In genomic region chr9:61337665-61338064, GRCm38 (mm10) we compare ENCODE assay signal across 17 mouse cellular contexts. TPM values are rescaled to one million over a fixed set of nuclear protein-coding genes. Genes with fewer than 3 reads are reported as not detected.
DNase-seq lines count a peak whose midpoint lies in the region; ATAC-seq and TF ChIP-seq lines count a peak whose summit lies in the region.
"Had no signal": no experiment of that assay in that cellular context is flagged by ENCODE, and none has a peak within 500 bp of the region (broad histone marks: within the 10 kb centered on the region; RNA-seq: fewer than 3 reads in every experiment).

No protein-coding gene starts in this region.

- TF ChIP-seq CTCF in stomach, postnatal 0 days (IDR thresholded peaks at IDR 0.05; ENCODE audit: low read depth), result no peak

- H3K4me3 ChIP-seq in intestine, embryonic 14.5 days (ENCODE audit: low read depth, low read length), result no peak overlapping the region
- H3K4me3 ChIP-seq in intestine, embryonic 16.5 days (ENCODE audit: low read length), result no peak overlapping the region
- H3K4me3 ChIP-seq in stomach, embryonic 16.5 days (replicated peaks; ENCODE audit: low read length), result no peak overlapping the region
- no peak overlapping the region for H3K4me3 ChIP-seq in stomach, postnatal 0 days (ENCODE audit: low read depth, low read length)
- no peak overlapping the region for H3K4me3 ChIP-seq in midbrain, embryonic 10.5 days
- H3K4me3 ChIP-seq: embryonic facial prominence, embryonic 12.5 days; left cerebral cortex, adult 2 months; limb, embryonic 10.5 days; midbrain, embryonic 12.5 days had no signal

- no peak for DNase-seq in intestine, embryonic 14.5 days (ENCODE audit: low spot score)
- no peak for DNase-seq in stomach, postnatal 0 days (ENCODE audit: low spot score)
- DNase-seq in lung, postnatal 25 days (ENCODE audit: low spot score), result peak; percentile 50
- no peak for DNase-seq in midbrain, embryonic 10.5 days (ENCODE audit: low spot score)
- no peak for DNase-seq in frontal cortex, postnatal 36 days (ENCODE audit: low spot score in 2 of 2)
- DNase-seq: cerebellum, adult 2 months; kidney, adult 9 months; retina, postnatal 1 day had no signal

- no peak for ATAC-seq in intestine, embryonic 14.5 days (replicated peaks; ENCODE audit: low FRiP score, low TSS enrichment, low read depth)
- ATAC-seq in intestine, embryonic 16.5 days, result no peak
- no peak for ATAC-seq in stomach, embryonic 16.5 days (ENCODE audit: insufficient read depth, low FRiP score)
- ATAC-seq in stomach, postnatal 0 days (ENCODE audit: low FRiP score, low TSS enrichment), result no peak
- ATAC-seq: forebrain, postnatal 0 days; hindbrain, postnatal 0 days had no signal

- H3K36me3 ChIP-seq in intestine, embryonic 14.5 days (ENCODE audit: control insufficient read depth, insufficient read depth, low read length), result no peaks in the 10 kb centered on the region
- H3K36me3 ChIP-seq in intestine, embryonic 16.5 days (ENCODE audit: control insufficient read depth, insufficient read depth, low read length), result no peaks in the 10 kb centered on the region
- no peaks in the 10 kb centered on the region for H3K36me3 ChIP-seq in stomach, embryonic 16.5 days (ENCODE audit: control insufficient read depth, insufficient read depth, low read length)
- H3K36me3 ChIP-seq in stomach, postnatal 0 days (ENCODE audit: control insufficient read depth, insufficient read depth, low read length), result no peaks in the 10 kb centered on the region
- H3K36me3 ChIP-seq in midbrain, embryonic 10.5 days, result no peaks in the 10 kb centered on the region
- H3K36me3 ChIP-seq: embryonic facial prominence, embryonic 12.5 days; limb, embryonic 10.5 days; midbrain, embryonic 12.5 days had no signal

- 14% methylated on average over 9 of the region's 9 CpGs for WGBS in intestine, embryonic 14.5 days
- WGBS in intestine, embryonic 16.5 days, result 19% methylated on average over 9 of the region's 9 CpGs
- 29% methylated on average over 9 of the region's 9 CpGs for WGBS in stomach, embryonic 16.5 days
- 30% methylated on average over 9 of the region's 9 CpGs for WGBS in stomach, postnatal 0 days
- WGBS in midbrain, embryonic 10.5 days, result 23% methylated on average over 9 of the region's 9 CpGs

- peaks cover 33% of the 10 kb centered on the region for H3K4me1 ChIP-seq in intestine, embryonic 14.5 days (replicated peaks; ENCODE audit: control insufficient read depth, insufficient read depth, low read length)
- peaks cover 22% of the 10 kb centered on the region for H3K4me1 ChIP-seq in intestine, embryonic 16.5 days (ENCODE audit: control insufficient read depth, insufficient read depth, low read length)
- H3K4me1 ChIP-seq in stomach, embryonic 16.5 days (ENCODE audit: control insufficient read depth, insufficient read depth, low read length), result peaks cover 27% of the 10 kb centered on the region
- H3K4me1 ChIP-seq in stomach, postnatal 0 days (replicated peaks; ENCODE audit: control insufficient read depth, insufficient read depth), result no peaks in the 10 kb centered on the region
- H3K4me1 ChIP-seq in midbrain, embryonic 10.5 days, result peaks cover 51% of the 10 kb centered on the region

- H3K9ac ChIP-seq in intestine, embryonic 14.5 days (ENCODE audit: low read length), result no peak overlapping the region
- H3K9ac ChIP-seq in intestine, embryonic 16.5 days (ENCODE audit: low read depth, low read length), result no peak overlapping the region
- H3K9ac ChIP-seq in stomach, embryonic 16.5 days (ENCODE audit: low read length), result 0 out of 2 replicates have a peak overlapping the region, but pooled peaks have one; percentile 24
- no peak overlapping the region for H3K9ac ChIP-seq in stomach, postnatal 0 days (ENCODE audit: low read length)
- H3K9ac ChIP-seq: embryonic facial prominence, embryonic 12.5 days; forebrain, postnatal 0 days; midbrain, embryonic 12.5 days had no signal

- TF ChIP-seq EP300 in stomach, postnatal 0 days (optimal IDR thresholded peaks at IDR 0.05), result no peak

- H3K9me3 ChIP-seq in intestine, embryonic 14.5 days (ENCODE audit: control insufficient read depth, low read length), result no peaks in the 10 kb centered on the region
- H3K9me3 ChIP-seq in intestine, embryonic 16.5 days (ENCODE audit: control insufficient read depth, low read length), result no peaks in the 10 kb centered on the region
- H3K9me3 ChIP-seq in stomach, embryonic 16.5 days (replicated peaks; ENCODE audit: control insufficient read depth, low read length), result no peaks in the 10 kb centered on the region
- no peaks in the 10 kb centered on the region for H3K9me3 ChIP-seq in stomach, postnatal 0 days (ENCODE audit: control insufficient read depth, low read length)
- no peaks in the 10 kb centered on the region for H3K9me3 ChIP-seq in midbrain, embryonic 10.5 days (replicated peaks)
- H3K9me3 ChIP-seq: embryonic facial prominence, embryonic 12.5 days; limb, embryonic 10.5 days; midbrain, embryonic 12.5 days had no signal

- no peak overlapping the region for H3K4me2 ChIP-seq in intestine, embryonic 14.5 days (ENCODE audit: low read length)
- no peak overlapping the region for H3K4me2 ChIP-seq in intestine, embryonic 16.5 days (ENCODE audit: low read depth, low read length)
- no peak overlapping the region for H3K4me2 ChIP-seq in stomach, embryonic 16.5 days (ENCODE audit: low read depth, low read length)
- H3K4me2 ChIP-seq in stomach, postnatal 0 days (replicated peaks; ENCODE audit: low read depth), result no peak overlapping the region
- H3K4me2 ChIP-seq: embryonic facial prominence, embryonic 12.5 days; liver, embryonic 11.5 days; midbrain, embryonic 12.5 days had no signal

- H3K27ac ChIP-seq in intestine, embryonic 14.5 days (ENCODE audit: low read depth), result peak overlapping the region; percentile 6; the same call in 1 of the 2 replicates
- no peak overlapping the region for H3K27ac ChIP-seq in intestine, embryonic 16.5 days (ENCODE audit: low read length)
- no peak overlapping the region for H3K27ac ChIP-seq in stomach, embryonic 16.5 days (ENCODE audit: low read length)
- H3K27ac ChIP-seq in stomach, postnatal 0 days (replicated peaks), result no peak overlapping the region
- H3K27ac ChIP-seq in midbrain, embryonic 10.5 days (replicated peaks), result no peak overlapping the region
- H3K27ac ChIP-seq: embryonic facial prominence, embryonic 12.5 days; hindbrain, postnatal 0 days; left cerebral cortex, adult 2 months; midbrain, embryonic 12.5 days had no signal

- no peaks in the 10 kb centered on the region for H3K27me3 ChIP-seq in intestine, embryonic 14.5 days (replicated peaks; ENCODE audit: control insufficient read depth, insufficient read depth, low read length)
- no peaks in the 10 kb centered on the region for H3K27me3 ChIP-seq in intestine, embryonic 16.5 days (replicated peaks; ENCODE audit: control insufficient read depth, insufficient read depth, low read length)
- H3K27me3 ChIP-seq in stomach, embryonic 16.5 days (ENCODE audit: control insufficient read depth, insufficient read depth, low read length), result no peaks in the 10 kb centered on the region
- H3K27me3 ChIP-seq in stomach, postnatal 0 days (ENCODE audit: control insufficient read depth, insufficient read depth, low read length), result no peaks in the 10 kb centered on the region
- peaks cover 90% of the 10 kb centered on the region for H3K27me3 ChIP-seq in midbrain, embryonic 10.5 days (ENCODE audit: low read depth, poor library complexity, severe bottlenecking)

RNA-seq across cellular contexts. Expression of gene Tle3, which starts 34.5 kb away (rescaled TPM):
- polyA plus RNA-seq in intestine, embryonic 14.5 days (2014; fragmentation: Nextera tagmentation; extraction: Ambion mirVana), result 23.3 and 25.0 TPM in 2 replicates
- 15.9 and 18.8 TPM in 2 replicates for polyA plus RNA-seq in intestine, embryonic 16.5 days (2015; fragmentation: Nextera tagmentation; extraction: Ambion mirVana)
- 20.2 and 21.4 TPM in 2 replicates for polyA plus RNA-seq in stomach, embryonic 16.5 days (2015; fragmentation: Nextera tagmentation; extraction: Ambion mirVana)
- 16.8 and 18.2 TPM in 2 replicates for polyA plus RNA-seq in stomach, postnatal 0 days (2015; fragmentation: Nextera tagmentation; extraction: Ambion mirVana)
- polyA plus RNA-seq in midbrain, embryonic 10.5 days (2016; fragmentation: Nextera tagmentation; extraction: Ambion mirVana), result 48.7 and 55.8 TPM in 2 replicates
